Mouse (Mus musculus): ENCODE measurements around the gene Rxra. TPM values are rescaled to one million over a fixed set of nuclear protein-coding genes. Genes with fewer than 3 reads are reported as not detected.

The Rxra gene
- polyA plus RNA-seq, 1 experiment from 2014 or later: 7.6 TPM

DNA sequence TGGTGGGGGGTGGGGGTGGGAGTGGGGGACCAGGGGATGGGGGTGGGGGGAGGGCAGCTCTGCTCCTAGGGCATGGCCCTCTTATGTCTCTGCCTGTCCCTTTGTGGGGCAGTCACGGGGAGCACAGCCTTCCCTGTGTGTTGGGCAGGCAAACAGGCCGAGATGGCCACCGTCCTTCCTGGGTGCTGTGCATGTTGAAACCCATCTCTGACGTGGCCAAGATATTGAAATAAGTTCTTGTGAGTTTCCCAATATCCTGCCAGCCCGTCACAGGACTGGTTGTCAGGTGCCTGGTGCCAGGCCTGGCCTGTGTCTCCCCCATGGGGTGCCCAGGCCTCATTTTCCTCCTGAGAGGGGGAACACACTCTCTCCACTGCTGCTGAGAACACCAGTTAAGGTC lies 37.9 kb downstream of the Rxra start:
- no peak overlapping the region; the same call in 1 of the 2 replicates for H3K27ac ChIP-seq (replicated peaks)
- H3K27me3 ChIP-seq (ENCODE audit: low read depth, poor library complexity, severe bottlenecking): peaks cover 20% of the 10 kb centered on the region
- H3K4me1 ChIP-seq: peaks cover 69% of the 10 kb centered on the region
- WGBS: 89% methylated on average over 5 of the region's 5 CpGs
- no peaks in the 10 kb centered on the region for H3K36me3 ChIP-seq
- H3K4me3 ChIP-seq: no peak overlapping the region
- DNase-seq (ENCODE audit: low spot score): no peak
- H3K9me3 ChIP-seq (replicated peaks): no peaks in the 10 kb centered on the region

- 85% methylated on average over 4 of the region's 4 CpGs for WGBS
- H3K27ac ChIP-seq (replicated peaks): no peak overlapping the region
Measured at GRCm38 (mm10) chr2:27715221-27715620, 39.0 kb downstream of the Rxra start.

GRCm38 (mm10) chr2:27716339-27716738 lies 40.1 kb downstream of the Rxra start:
- DNase-seq (ENCODE audit: low spot score): no peak
- WGBS: 80% methylated on average over 3 of the region's 3 CpGs
- H3K4me1 ChIP-seq: peaks cover 75% of the 10 kb centered on the region
- H3K9me3 ChIP-seq (replicated peaks): no peaks in the 10 kb centered on the region
- H3K36me3 ChIP-seq: no peaks in the 10 kb centered on the region
- H3K27me3 ChIP-seq (ENCODE audit: low read depth, poor library complexity, severe bottlenecking): peaks cover 38% of the 10 kb centered on the region
- H3K4me3 ChIP-seq: no peak overlapping the region
- H3K27ac ChIP-seq (replicated peaks): 0 out of 2 replicates have a peak overlapping the region, but pooled peaks have one; percentile 23

More at GRCm38 (mm10) chr2:27715221-27715620, 39.0 kb downstream of the Rxra start:
- Histone ChIP-seq H3K4me1 (peaks cover 77% of the 10 kb centered on the region), H3K27me3 (ENCODE audit: low read depth, poor library complexity, severe bottlenecking) (peaks cover 29% of the 10 kb centered on the region), H3K36me3 (no peaks in the 10 kb centered on the region), H3K9me3 (replicated peaks) (no peaks in the 10 kb centered on the region), H3K4me3 (no peak overlapping the region)
- no peak for DNase-seq (ENCODE audit: low spot score)

DNA sequence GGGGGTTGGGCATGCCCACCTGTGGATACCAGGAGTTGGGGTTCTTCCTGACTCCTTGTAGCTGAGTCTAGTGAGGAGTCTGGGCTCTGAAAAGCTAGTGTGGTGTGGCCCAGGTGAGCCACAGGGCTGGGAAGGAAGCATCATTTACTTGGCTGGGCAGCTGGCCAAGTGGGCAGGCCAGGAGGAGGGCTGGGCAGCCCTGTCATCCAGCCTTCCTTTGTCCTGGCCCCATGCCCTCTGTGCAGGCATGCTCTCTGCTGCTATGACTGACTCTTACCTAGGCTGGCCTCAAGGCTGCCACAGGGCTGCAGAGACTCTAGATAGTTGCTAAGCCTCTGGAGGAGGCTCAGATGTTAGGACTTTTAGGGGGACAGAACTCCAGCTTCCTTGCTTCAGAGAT lies 42.0 kb downstream of the Rxra start:
- Histone ChIP-seq H3K4me3 (no peak overlapping the region), H3K4me1 (peaks cover 77% of the 10 kb centered on the region), H3K27me3 (ENCODE audit: low read depth, poor library complexity, severe bottlenecking) (peaks cover 38% of the 10 kb centered on the region), H3K36me3 (no peaks in the 10 kb centered on the region), H3K27ac (replicated peaks) (no peak overlapping the region), H3K9me3 (replicated peaks) (no peaks in the 10 kb centered on the region)
- DNase-seq (ENCODE audit: low spot score): no peak

DNA sequence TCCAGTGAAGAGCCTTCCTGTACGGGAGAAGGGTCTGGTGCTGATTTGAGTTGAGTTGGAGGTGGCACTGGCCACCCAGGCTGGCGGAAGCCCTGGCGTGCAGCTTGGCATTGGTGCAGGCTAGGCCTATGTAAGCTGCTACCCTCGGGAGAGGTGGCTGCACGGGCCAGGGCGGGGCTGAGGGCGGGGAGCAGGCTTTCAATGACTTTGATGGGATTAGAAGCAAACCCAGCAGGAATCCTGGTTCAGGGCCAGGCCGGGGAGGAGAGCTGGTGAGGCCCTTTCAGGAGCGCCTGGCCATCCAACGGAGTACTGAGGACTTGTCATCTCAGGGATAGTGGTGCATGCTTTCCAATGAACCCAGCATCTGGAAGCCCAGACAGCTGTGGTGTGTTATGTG lies 43.4 kb downstream of the Rxra start:
- Histone ChIP-seq H3K36me3 (no peaks in the 10 kb centered on the region), H3K4me3 (no peak overlapping the region), H3K27me3 (ENCODE audit: low read depth, poor library complexity, severe bottlenecking) (peaks cover 38% of the 10 kb centered on the region), H3K9me3 (replicated peaks) (no peaks in the 10 kb centered on the region), H3K27ac (replicated peaks) (no peak overlapping the region), H3K4me1 (peaks cover 68% of the 10 kb centered on the region)
- 15% methylated on average over 10 of the region's 10 CpGs for WGBS
- peak; percentile 56 for DNase-seq (ENCODE audit: low spot score)

- 92% methylated on average over 4 of the region's 4 CpGs for WGBS
- peaks cover 50% of the 10 kb centered on the region for H3K4me1 ChIP-seq
Measured at GRCm38 (mm10) chr2:27721611-27722010, 45.4 kb downstream of the Rxra start.

DNA sequence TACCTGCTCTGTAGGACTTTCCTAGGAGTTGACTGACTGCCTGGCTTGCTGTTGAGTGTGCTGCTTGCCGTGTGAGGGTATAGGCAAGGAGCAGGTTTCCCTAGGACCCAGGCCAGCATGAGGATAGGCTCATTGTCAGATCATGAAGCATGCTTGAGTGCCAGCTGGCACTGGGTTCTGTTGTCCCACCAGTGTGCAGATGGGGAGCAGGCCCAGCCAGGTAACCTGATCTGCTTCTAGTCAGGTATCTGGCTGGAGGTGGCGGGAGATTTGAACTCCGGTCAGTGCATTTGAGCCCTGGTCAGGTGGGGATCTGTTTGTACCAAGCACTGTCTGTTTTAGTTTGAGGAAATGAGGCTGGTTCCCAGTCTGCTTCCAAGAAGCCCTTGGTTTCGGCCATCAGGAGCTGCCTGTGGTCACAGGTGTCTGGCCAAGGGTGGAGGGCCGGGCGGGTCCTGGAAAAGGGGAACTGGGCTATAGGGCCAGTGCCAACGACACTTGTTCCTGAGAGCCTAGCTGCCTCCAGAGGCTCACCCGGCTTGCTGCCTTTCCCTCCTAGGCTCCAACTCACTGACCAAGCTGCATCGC lies 48.6 kb downstream of the Rxra start:
- peaks cover 18% of the 10 kb centered on the region; the same call in 1 of the 2 replicates for H3K27me3 ChIP-seq (ENCODE audit: low read depth, poor library complexity, severe bottlenecking)
- WGBS: 93% methylated on average over 9 of the region's 9 CpGs

More at GRCm38 (mm10) chr2:27721611-27722010, 45.4 kb downstream of the Rxra start:
- Histone ChIP-seq H3K36me3 (no peaks in the 10 kb centered on the region), H3K27me3 (ENCODE audit: low read depth, poor library complexity, severe bottlenecking) (peaks cover 38% of the 10 kb centered on the region), H3K9me3 (replicated peaks) (no peaks in the 10 kb centered on the region), H3K27ac (replicated peaks) (no peak overlapping the region), H3K4me3 (no peak overlapping the region)
- no peak for DNase-seq (ENCODE audit: low spot score)

GRCm38 (mm10) chr2:27727994-27728854 lies 52.0 kb downstream of the Rxra start:
- 77% methylated on average over 14 of the region's 14 CpGs for WGBS
- H3K36me3 ChIP-seq: no peaks in the 10 kb centered on the region
- H3K9me3 ChIP-seq (replicated peaks): no peaks in the 10 kb centered on the region
- peaks cover 28% of the 10 kb centered on the region for H3K4me1 ChIP-seq
- no peak overlapping the region for H3K4me3 ChIP-seq
- DNase-seq (ENCODE audit: low spot score): no peak
- 0 out of 2 replicates have a peak, but pooled peaks cover 5% of the 10 kb centered on the region for H3K27me3 ChIP-seq (ENCODE audit: low read depth, poor library complexity, severe bottlenecking)
- no peak overlapping the region for H3K27ac ChIP-seq (replicated peaks)

More for the DNA sequence above, 48.6 kb downstream of the Rxra start:
- no peak for DNase-seq (ENCODE audit: low spot score)
- Histone ChIP-seq H3K4me3 (no peak overlapping the region), H3K9me3 (replicated peaks) (no peaks in the 10 kb centered on the region), H3K4me1 (peaks cover 24% of the 10 kb centered on the region), H3K27ac (replicated peaks) (0 out of 2 replicates have a peak overlapping the region, but pooled peaks have one; percentile 53), H3K36me3 (no peaks in the 10 kb centered on the region)

DNA sequence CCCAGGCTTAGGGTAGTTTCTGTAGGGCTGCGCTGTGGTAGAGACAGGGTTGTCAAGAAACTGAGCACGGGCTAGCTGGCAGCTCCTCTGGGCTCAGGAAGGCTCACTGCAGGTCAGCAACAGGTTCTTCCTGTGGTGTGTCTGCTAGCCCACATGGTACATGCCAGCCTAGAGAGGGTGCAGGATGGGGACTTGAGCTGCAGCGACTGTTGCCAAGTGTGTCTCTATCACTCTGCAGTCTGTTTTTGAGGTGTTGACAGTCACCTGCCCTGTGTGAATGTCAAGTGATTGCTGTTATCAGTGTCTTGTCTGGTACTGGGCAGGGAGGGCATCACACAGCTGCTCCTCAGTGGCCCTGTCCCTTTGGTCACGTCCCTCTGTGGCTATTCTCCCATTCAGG lies 52.8 kb downstream of the Rxra start:
- Histone ChIP-seq H3K27me3 (ENCODE audit: low read depth, poor library complexity, severe bottlenecking) (0 out of 2 replicates have a peak, but pooled peaks cover 5% of the 10 kb centered on the region), H3K36me3 (no peaks in the 10 kb centered on the region), H3K4me1 (peaks cover 35% of the 10 kb centered on the region), H3K9me3 (replicated peaks) (no peaks in the 10 kb centered on the region), H3K27ac (replicated peaks) (no peak overlapping the region), H3K4me3 (no peak overlapping the region)
- DNase-seq (ENCODE audit: low spot score): no peak
- WGBS: 77% methylated on average over 4 of the region's 4 CpGs

DNA sequence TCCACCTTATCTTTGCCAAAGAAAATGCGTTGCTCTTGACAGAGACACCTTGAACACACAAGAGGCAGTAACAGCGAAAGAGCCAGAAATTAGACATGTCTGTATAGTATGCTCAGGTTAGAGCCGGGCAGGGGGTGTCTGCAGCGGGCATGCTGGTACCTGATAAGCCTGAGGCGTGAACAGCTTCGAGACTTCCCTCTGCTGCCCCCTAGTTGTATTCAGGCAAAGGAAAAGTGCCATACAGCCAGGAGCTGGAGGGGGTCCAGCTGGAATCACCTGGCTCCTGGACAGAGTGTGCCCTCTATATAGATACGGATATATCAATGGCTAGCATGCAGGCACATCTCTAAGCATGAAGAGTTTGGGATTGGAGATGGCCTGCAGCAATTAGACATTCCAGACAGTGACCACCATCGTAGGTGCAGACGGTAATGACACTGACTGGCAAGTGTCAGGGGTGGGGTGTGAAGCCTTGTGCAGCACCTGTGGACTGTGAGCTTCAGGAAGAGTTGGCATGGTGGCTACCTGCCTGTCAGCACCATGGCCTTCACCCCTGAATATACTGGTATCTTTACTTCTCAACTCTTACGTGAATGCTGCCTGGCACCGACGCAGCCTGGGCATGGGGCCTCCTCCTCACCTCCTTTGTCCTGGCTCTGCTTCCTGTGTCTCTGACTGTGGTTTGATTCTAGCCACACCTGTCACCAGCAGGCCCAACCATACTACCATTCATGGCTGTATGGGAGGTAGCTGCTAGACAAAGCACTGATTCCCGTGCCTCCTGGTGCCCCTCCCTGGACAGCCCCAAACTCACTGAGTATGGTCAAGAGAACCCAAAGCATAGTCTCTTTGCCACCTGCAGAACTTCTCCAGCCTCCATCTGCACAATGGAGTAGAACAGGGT lies 54.0 kb downstream of the Rxra start:
- no peaks in the 10 kb centered on the region for H3K9me3 ChIP-seq (replicated peaks)
- H3K4me3 ChIP-seq: no peak overlapping the region
- H3K4me1 ChIP-seq: peaks cover 46% of the 10 kb centered on the region
- WGBS: 69% methylated on average over 13 of the region's 13 CpGs
- H3K27ac ChIP-seq (replicated peaks): no peak overlapping the region
- H3K27me3 ChIP-seq (ENCODE audit: low read depth, poor library complexity, severe bottlenecking): 0 out of 2 replicates have a peak, but pooled peaks cover 5% of the 10 kb centered on the region
- no peaks in the 10 kb centered on the region for H3K36me3 ChIP-seq
- DNase-seq (ENCODE audit: low spot score): no peak

DNA sequence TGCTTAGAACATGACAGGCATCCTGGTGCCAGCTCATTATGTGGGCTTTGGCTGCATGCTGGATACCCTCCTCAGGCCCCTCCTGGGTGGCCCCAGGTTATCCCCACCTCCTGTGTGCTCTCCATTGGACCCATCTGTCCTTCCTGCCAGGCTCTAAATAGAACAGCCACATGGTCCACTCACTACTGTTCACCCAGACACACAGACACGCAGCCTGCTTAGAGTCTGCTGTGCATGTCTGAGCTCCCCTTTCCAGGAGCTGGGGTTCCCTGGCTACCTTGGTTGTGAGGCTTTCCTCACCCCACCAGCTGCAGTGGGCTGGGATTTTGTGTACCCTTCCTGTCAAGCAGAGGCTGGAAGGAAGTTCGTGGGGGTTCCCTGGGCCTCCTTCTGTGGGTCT lies 56.8 kb downstream of the Rxra start:
- peak overlapping the region; percentile 49; the same call in 1 of the 2 replicates for H3K27ac ChIP-seq (replicated peaks)
- H3K4me3 ChIP-seq: no peak overlapping the region
- no peaks in the 10 kb centered on the region for H3K9me3 ChIP-seq (replicated peaks)
- peaks cover 9% of the 10 kb centered on the region for H3K36me3 ChIP-seq
- peaks cover 40% of the 10 kb centered on the region for H3K4me1 ChIP-seq
- no peak for DNase-seq (ENCODE audit: low spot score)
- H3K27me3 ChIP-seq (ENCODE audit: low read depth, poor library complexity, severe bottlenecking): 0 out of 2 replicates have a peak, but pooled peaks cover 5% of the 10 kb centered on the region
- 78% methylated on average over 2 of the region's 2 CpGs for WGBS

DNA sequence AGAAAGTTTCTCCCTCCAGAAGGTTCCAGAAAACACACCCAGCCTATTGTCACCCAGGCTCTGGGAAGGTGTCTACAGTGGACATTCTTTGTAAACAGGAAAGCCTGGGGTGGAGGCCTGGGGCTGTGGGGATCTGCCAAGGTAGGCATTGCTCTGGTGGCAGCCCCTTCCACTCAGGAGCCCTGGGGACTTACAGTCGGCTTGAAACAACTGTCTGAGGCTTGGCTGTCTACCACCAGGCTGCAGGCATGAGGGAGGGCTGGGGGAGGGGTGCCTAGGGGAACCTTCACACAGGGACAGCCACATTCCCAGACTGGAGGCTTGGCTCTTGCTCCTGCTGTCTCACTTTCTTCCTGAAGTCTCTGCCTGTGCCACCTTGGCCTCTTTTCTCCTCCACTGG lies 58.1 kb downstream of the Rxra start:
- Histone ChIP-seq H3K9me3 (replicated peaks) (no peaks in the 10 kb centered on the region), H3K4me1 (peaks cover 51% of the 10 kb centered on the region), H3K4me3 (no peak overlapping the region), H3K27me3 (ENCODE audit: low read depth, poor library complexity, severe bottlenecking) (peaks cover 12% of the 10 kb centered on the region; the same call in 1 of the 2 replicates), H3K36me3 (peaks cover 16% of the 10 kb centered on the region), H3K27ac (replicated peaks) (peak overlapping the region; percentile 19; the same call in 1 of the 2 replicates)
- WGBS: 30% methylated on average over 1 of the region's 1 CpGs
- DNase-seq (ENCODE audit: low spot score): no peak
